Mouse (Mus musculus) heart, postnatal 25 days (tissue): ENCODE results near the gene Hdac9. TPM values are rescaled to one million over a fixed set of nuclear protein-coding genes. Genes with fewer than 3 reads are reported as not detected.
"Not testable (repeated sequence)": the region's sequence is repeated elsewhere in the genome, so short reads cannot be mapped to it uniquely, and the experiment has no call there.

ENCODE experiments used
- DNase-seq: peaks from one replicate; pipeline ENCODE4 v3.0.0; 2022; ENCODE audit warnings: low spot score
- intact Hi-C: fragments of 180-260 bp; cut with DNase I; formaldehyde crosslinking; loops from one replicate; pipeline ENCODE4 v1.15.1; 2025
- total RNA-seq, 2 experiments: library from RNA; stranded (reverse); gene quantifications; 2 replicates each; pipeline ENCODE4 v1.2.3; 2021

Hdac9 gene
- total RNA-seq, 2 experiments from 2014 or later = 20.5 to 26.8 TPM

GRCm38 (mm10) chr12:34052508-34052907 is 864.4 kb downstream of the Hdac9 start:
- no peak for DNase-seq
- intact Hi-C loops = no loop called here

DNA sequence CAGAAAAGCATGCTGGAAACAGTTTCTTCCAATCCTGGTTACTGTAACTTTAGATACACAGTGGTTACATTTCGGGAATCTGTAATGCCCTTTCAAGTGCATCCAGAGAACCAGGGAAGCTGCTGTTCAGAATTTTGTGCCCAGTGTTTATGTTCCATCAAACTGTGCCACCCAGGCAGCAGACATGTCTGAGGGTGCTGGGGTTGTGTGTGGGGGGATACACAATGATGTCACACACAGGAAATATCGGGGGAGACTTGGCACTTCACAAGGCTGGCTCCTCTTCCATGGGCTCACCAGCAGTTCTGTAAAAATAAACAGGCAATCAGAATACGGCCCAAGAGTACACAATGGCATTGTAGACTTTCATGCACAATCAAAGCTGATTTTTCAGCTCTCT is 864.9 kb downstream of the Hdac9 start:
- intact Hi-C loops = no loop called here
- DNase-seq = no peak

DNA sequence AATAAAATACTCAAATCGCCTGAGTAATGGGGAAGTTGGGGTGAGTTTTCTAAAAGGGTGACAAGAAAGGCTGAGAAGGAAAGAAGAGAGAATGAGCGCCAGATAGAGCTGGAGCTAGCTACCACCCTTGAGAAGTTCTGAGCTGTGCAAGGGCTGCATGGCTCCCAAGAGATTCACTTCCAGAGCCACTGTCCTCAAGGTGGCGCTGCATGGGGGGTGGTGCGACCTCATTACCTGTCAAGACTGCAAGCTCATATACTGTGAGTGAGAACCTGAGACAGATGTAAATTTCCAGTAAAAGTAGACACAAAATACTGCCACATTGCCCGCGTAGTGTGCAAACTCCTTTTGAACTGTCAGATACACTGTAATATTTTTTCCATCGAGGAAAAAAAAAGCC is 865.8 kb downstream of the Hdac9 start:
- DNase-seq = no peak
- intact Hi-C loops = no loop called here

GRCm38 (mm10) chr12:34040949-34041348 is 875.9 kb downstream of the Hdac9 start:
- intact Hi-C loops = no loop called here
- no peak for DNase-seq

GRCm38 (mm10) chr12:34040061-34040460 is 876.8 kb downstream of the Hdac9 start:
- no peak for DNase-seq
- intact Hi-C loops = no loop called here

- intact Hi-C loops, DNase-seq: not testable (repeated sequence)
Measured at GRCm38 (mm10) chr12:34009796-34010195, 907.1 kb downstream of the Hdac9 start.

Other genes starting within 250 kb of the Hdac9 start
- not detected for gene Prps1l1, start 67.7 kb upstream of the Hdac9 start, total RNA-seq
- 10 to 100 TPM; 57.3 to 61.4 TPM for gene Snx13, start 130.1 kb upstream of the Hdac9 start, total RNA-seq